Mouse (Mus musculus): ENCODE measurements at regions not wholly inside any gene's neighbourhood (a gene's known extent, or its start where the extent isn't known, plus 50 kb on each side); places are given as distances from the start of the nearest gene placed in this dataset.

GRCm38 (mm10) chr16:82133955-82134665 lies 694.1 kb upstream of the Gm21833 start:
- TF ChIP-seq GATA2 (IDR thresholded peaks at IDR 0.05; ENCODE audit: borderline replicate concordance, low read depth, low read length) (no peak), POLR2AphosphoS5 (IDR thresholded peaks at IDR 0.05; ENCODE audit: insufficient replicate concordance, low read depth, low read length) (no peak), TAL1 (conservative IDR thresholded peaks at IDR 0.05; ENCODE audit: low read depth, low read length) (peak; percentile 50), CTCF (IDR thresholded peaks at IDR 0.05; ENCODE audit: low read depth, low read length) (no peak)
- H3K4me3 ChIP-seq (ENCODE audit: low read depth, low read length) = no peak overlapping the region; the same call in 1 of the 2 replicates
- H3K27me3 ChIP-seq (ENCODE audit: insufficient read depth, low read length) = no peaks in the 10 kb centered on the region
- H3K36me3 ChIP-seq (replicated peaks) = no peaks in the 10 kb centered on the region
- ATAC-seq (ENCODE audit: extremely low read depth, insufficient number of reproducible peaks, low FRiP score, poor library complexity, severe bottlenecking) (peak; percentile 99), DNase-seq (ENCODE audit: low spot score) (peak; percentile 6)
- peaks cover 8% of the 10 kb centered on the region; the same call in 1 of the 2 replicates for H3K4me1 ChIP-seq (ENCODE audit: insufficient read depth, low read depth, low read length)
- no peaks in the 10 kb centered on the region for H3K9me3 ChIP-seq (replicated peaks)

GRCm38 (mm10) chr16:82135255-82135654 lies 692.9 kb upstream of the Gm21833 start:
- TF ChIP-seq TAL1 (conservative IDR thresholded peaks at IDR 0.05; ENCODE audit: low read depth, low read length) (no peak), CTCF (IDR thresholded peaks at IDR 0.05; ENCODE audit: low read depth, low read length) (no peak), GATA1 (IDR thresholded peaks at IDR 0.05; ENCODE audit: borderline replicate concordance, low read length) (no peak), POLR2AphosphoS5 (IDR thresholded peaks at IDR 0.05; ENCODE audit: insufficient replicate concordance, low read depth, low read length) (no peak), GATA2 (IDR thresholded peaks at IDR 0.05; ENCODE audit: borderline replicate concordance, low read depth, low read length) (no peak)
- Histone ChIP-seq H3K4me3 (ENCODE audit: low read depth, low read length) (no peak overlapping the region), H3K9me3 (replicated peaks) (no peaks in the 10 kb centered on the region), H3K27me3 (ENCODE audit: insufficient read depth, low read length) (no peaks in the 10 kb centered on the region), H3K4me1 (ENCODE audit: insufficient read depth, low read depth, low read length) (peaks cover 8% of the 10 kb centered on the region; the same call in 1 of the 2 replicates), H3K36me3 (replicated peaks) (no peaks in the 10 kb centered on the region)
- ATAC-seq (ENCODE audit: extremely low read depth, insufficient number of reproducible peaks, low FRiP score, poor library complexity, severe bottlenecking) (no peak), DNase-seq (ENCODE audit: low spot score) (no peak)

- Histone ChIP-seq H3K36me3 (replicated peaks) (no peaks in the 10 kb centered on the region), H3K4me3 (ENCODE audit: low read depth, low read length) (no peak overlapping the region; the same call in 1 of the 2 replicates)
- peak; percentile 87 for ATAC-seq (ENCODE audit: extremely low read depth, insufficient number of reproducible peaks, low FRiP score, poor library complexity, severe bottlenecking)
These were observed 645.4 kb upstream of the Gm21833 start for GRCm38 (mm10) chr16:82182797-82183196.

GRCm38 (mm10) chr16:82232916-82233315 lies 595.3 kb upstream of the Gm21833 start:
- Histone ChIP-seq H3K36me3 (replicated peaks) (no peaks in the 10 kb centered on the region), H3K4me1 (ENCODE audit: insufficient read depth, low read depth, low read length) (no peaks in the 10 kb centered on the region), H3K27me3 (ENCODE audit: insufficient read depth, low read length) (no peaks in the 10 kb centered on the region), H3K9me3 (replicated peaks) (no peaks in the 10 kb centered on the region), H3K4me3 (ENCODE audit: low read depth, low read length) (no peak overlapping the region)
- no peak for TF ChIP-seq TAL1 (conservative IDR thresholded peaks at IDR 0.05; ENCODE audit: low read depth, low read length)
- no peak for TF ChIP-seq GATA2 (IDR thresholded peaks at IDR 0.05; ENCODE audit: borderline replicate concordance, low read depth, low read length)
- TF ChIP-seq POLR2AphosphoS5 (IDR thresholded peaks at IDR 0.05; ENCODE audit: insufficient replicate concordance, low read depth, low read length) = no peak
- TF ChIP-seq CTCF (IDR thresholded peaks at IDR 0.05; ENCODE audit: low read depth, low read length) = no peak
- no peak for TF ChIP-seq GATA1 (IDR thresholded peaks at IDR 0.05; ENCODE audit: borderline replicate concordance, low read length)
- DNase-seq (ENCODE audit: low spot score) (no peak), ATAC-seq (ENCODE audit: extremely low read depth, insufficient number of reproducible peaks, low FRiP score, poor library complexity, severe bottlenecking) (no peak)

More at GRCm38 (mm10) chr16:82182797-82183196, 645.4 kb upstream of the Gm21833 start:
- Histone ChIP-seq H3K9me3 (replicated peaks) (no peaks in the 10 kb centered on the region), H3K27me3 (ENCODE audit: insufficient read depth, low read length) (no peaks in the 10 kb centered on the region), H3K4me1 (ENCODE audit: insufficient read depth, low read depth, low read length) (peaks cover 14% of the 10 kb centered on the region)
- TF ChIP-seq POLR2AphosphoS5 (IDR thresholded peaks at IDR 0.05; ENCODE audit: insufficient replicate concordance, low read depth, low read length) (no peak), CTCF (IDR thresholded peaks at IDR 0.05; ENCODE audit: low read depth, low read length) (no peak), GATA2 (IDR thresholded peaks at IDR 0.05; ENCODE audit: borderline replicate concordance, low read depth, low read length) (no peak), TAL1 (conservative IDR thresholded peaks at IDR 0.05; ENCODE audit: low read depth, low read length) (peak; percentile 61), GATA1 (IDR thresholded peaks at IDR 0.05; ENCODE audit: borderline replicate concordance, low read length) (no peak)
- DNase-seq (ENCODE audit: low spot score) = peak; percentile 3

- no peak for ATAC-seq (ENCODE audit: extremely low read depth, insufficient number of reproducible peaks, low FRiP score, poor library complexity, severe bottlenecking)
- no peaks in the 10 kb centered on the region for H3K9me3 ChIP-seq (replicated peaks)
- no peak for TF ChIP-seq TAL1 (conservative IDR thresholded peaks at IDR 0.05; ENCODE audit: low read depth, low read length)
- TF ChIP-seq POLR2AphosphoS5 (IDR thresholded peaks at IDR 0.05; ENCODE audit: insufficient replicate concordance, low read depth, low read length) = no peak
- TF ChIP-seq CTCF (IDR thresholded peaks at IDR 0.05; ENCODE audit: low read depth, low read length) = no peak
- TF ChIP-seq GATA2 (IDR thresholded peaks at IDR 0.05; ENCODE audit: borderline replicate concordance, low read depth, low read length) = no peak
- no peak for TF ChIP-seq GATA1 (IDR thresholded peaks at IDR 0.05; ENCODE audit: borderline replicate concordance, low read length)
These were observed 584.3 kb upstream of the Gm21833 start for GRCm38 (mm10) chr16:82243851-82244250.

More at GRCm38 (mm10) chr16:82243851-82244250, 584.3 kb upstream of the Gm21833 start:
- no peak overlapping the region for H3K4me3 ChIP-seq (ENCODE audit: low read depth, low read length)
- no peak for DNase-seq (ENCODE audit: low spot score)
- H3K36me3 ChIP-seq (replicated peaks) = no peaks in the 10 kb centered on the region
- no peaks in the 10 kb centered on the region for H3K27me3 ChIP-seq (ENCODE audit: insufficient read depth, low read length)
- H3K4me1 ChIP-seq (ENCODE audit: insufficient read depth, low read depth, low read length) = no peaks in the 10 kb centered on the region
